Mouse (Mus musculus): ENCODE results near the gene Dock9. TPM values are rescaled to one million over a fixed set of nuclear protein-coding genes. Genes with fewer than 3 reads are reported as not detected.
"Not testable (repeated sequence)": the region's sequence is repeated elsewhere in the genome, so short reads cannot be mapped to it uniquely, and the experiment has no call there.

The Dock9 gene
- polyA plus RNA-seq, 1 experiment from 2014 or later: 5.5 TPM

- H3K27me3 ChIP-seq: peaks cover 6% of the 10 kb centered on the region; the same call in 1 of the 2 replicates
- ATAC-seq (ENCODE audit: insufficient number of reproducible peaks, insufficient read depth, low FRiP score, low TSS enrichment, low read depth): no peak
- 21% methylated on average over 8 of the region's 8 CpGs for WGBS
- no peaks in the 10 kb centered on the region for H3K4me1 ChIP-seq
- H3K36me3 ChIP-seq: no peaks in the 10 kb centered on the region
- peak overlapping the region; percentile 16; the same call in 1 of the 2 replicates for H3K4me2 ChIP-seq
- no peaks in the 10 kb centered on the region for H3K9me3 ChIP-seq
- no peak overlapping the region for H3K9ac ChIP-seq
- no peak overlapping the region for H3K27ac ChIP-seq
- no peak overlapping the region for H3K4me3 ChIP-seq
Measured at GRCm38 (mm10) chr14:121732196-121732595, 65.4 kb downstream of the Dock9 start.

GRCm38 (mm10) chr14:121731688-121732168 is 65.9 kb downstream of the Dock9 start:
- Histone ChIP-seq H3K4me3 (no peak overlapping the region), H3K9me3 (no peaks in the 10 kb centered on the region), H3K36me3 (no peaks in the 10 kb centered on the region), H3K27me3 (peaks cover 6% of the 10 kb centered on the region; the same call in 1 of the 2 replicates), H3K4me1 (no peaks in the 10 kb centered on the region), H3K27ac (no peak overlapping the region), H3K4me2 (peak overlapping the region; percentile 16; the same call in 1 of the 2 replicates), H3K9ac (no peak overlapping the region)
- ATAC-seq (ENCODE audit: insufficient number of reproducible peaks, insufficient read depth, low FRiP score, low TSS enrichment, low read depth): peak; percentile 62; the same call in 1 of the 2 replicates
- whole genome bisulfite sequencing: 16% methylated on average over 6 of the region's 6 CpGs

- H3K36me3 ChIP-seq: no peaks in the 10 kb centered on the region
- no peak overlapping the region for H3K27ac ChIP-seq
- H3K4me2 ChIP-seq: no peak overlapping the region
- H3K4me3 ChIP-seq: no peak overlapping the region
- no peaks in the 10 kb centered on the region for H3K9me3 ChIP-seq
- no peak for ATAC-seq (ENCODE audit: insufficient number of reproducible peaks, insufficient read depth, low FRiP score, low TSS enrichment, low read depth)
- H3K9ac ChIP-seq: no peak overlapping the region
- H3K27me3 ChIP-seq: no peaks in the 10 kb centered on the region
- no peaks in the 10 kb centered on the region for H3K4me1 ChIP-seq
- WGBS: 84% methylated on average over 3 of the region's 3 CpGs
Measured at GRCm38 (mm10) chr14:121730966-121731365, 66.7 kb downstream of the Dock9 start.

GRCm38 (mm10) chr14:121727996-121728395 is 69.6 kb downstream of the Dock9 start:
- H3K27me3 ChIP-seq: no peaks in the 10 kb centered on the region
- H3K9me3 ChIP-seq: no peaks in the 10 kb centered on the region
- 41% methylated on average over 8 of the region's 8 CpGs for WGBS
- H3K4me1 ChIP-seq: no peaks in the 10 kb centered on the region
- no peak overlapping the region for H3K27ac ChIP-seq
- no peak for ATAC-seq (ENCODE audit: insufficient number of reproducible peaks, insufficient read depth, low FRiP score, low TSS enrichment, low read depth)
- H3K9ac ChIP-seq: no peak overlapping the region
- no peak overlapping the region for H3K4me3 ChIP-seq
- no peak overlapping the region for H3K4me2 ChIP-seq
- H3K36me3 ChIP-seq: no peaks in the 10 kb centered on the region

GRCm38 (mm10) chr14:121724501-121724900 is 73.1 kb downstream of the Dock9 start:
- WGBS: 85% methylated on average over 8 of the region's 8 CpGs
- ATAC-seq (ENCODE audit: insufficient number of reproducible peaks, insufficient read depth, low FRiP score, low TSS enrichment, low read depth): no peak

GRCm38 (mm10) chr14:121722774-121723173 is 74.9 kb downstream of the Dock9 start:
- Histone ChIP-seq H3K27ac (no peak overlapping the region), H3K4me1 (0 out of 2 replicates have a peak, but pooled peaks cover 5% of the 10 kb centered on the region), H3K9me3 (no peaks in the 10 kb centered on the region), H3K27me3 (no peaks in the 10 kb centered on the region), H3K9ac (no peak overlapping the region), H3K4me2 (no peak overlapping the region), H3K4me3 (no peak overlapping the region), H3K36me3 (no peaks in the 10 kb centered on the region)
- 16% methylated on average over 8 of the region's 8 CpGs for WGBS
- ATAC-seq (ENCODE audit: insufficient number of reproducible peaks, insufficient read depth, low FRiP score, low TSS enrichment, low read depth): no peak

More at GRCm38 (mm10) chr14:121724501-121724900, 73.1 kb downstream of the Dock9 start:
- Histone ChIP-seq H3K4me1 (0 out of 2 replicates have a peak, but pooled peaks cover 5% of the 10 kb centered on the region), H3K27me3 (no peaks in the 10 kb centered on the region), H3K4me2 (no peak overlapping the region), H3K9ac (no peak overlapping the region), H3K27ac (no peak overlapping the region), H3K4me3 (no peak overlapping the region), H3K9me3 (no peaks in the 10 kb centered on the region), H3K36me3 (no peaks in the 10 kb centered on the region)

GRCm38 (mm10) chr14:121721431-121721830 is 76.2 kb downstream of the Dock9 start:
- no peak for ATAC-seq (ENCODE audit: insufficient number of reproducible peaks, insufficient read depth, low FRiP score, low TSS enrichment, low read depth)
- 73% methylated on average over 5 of the region's 5 CpGs for WGBS
- no peaks in the 10 kb centered on the region for H3K36me3 ChIP-seq
- H3K4me1 ChIP-seq: 0 out of 2 replicates have a peak, but pooled peaks cover 5% of the 10 kb centered on the region
- H3K27ac ChIP-seq: no peak overlapping the region
- H3K4me3 ChIP-seq: no peak overlapping the region
- no peaks in the 10 kb centered on the region for H3K27me3 ChIP-seq
- H3K4me2 ChIP-seq: no peak overlapping the region
- no peak overlapping the region for H3K9ac ChIP-seq
- H3K9me3 ChIP-seq: no peaks in the 10 kb centered on the region

GRCm38 (mm10) chr14:121719638-121720601 is 77.7 kb downstream of the Dock9 start:
- H3K27me3 ChIP-seq: no peaks in the 10 kb centered on the region
- no peak overlapping the region for H3K4me2 ChIP-seq
- ATAC-seq (ENCODE audit: insufficient number of reproducible peaks, insufficient read depth, low FRiP score, low TSS enrichment, low read depth): no peak
- 0 out of 2 replicates have a peak, but pooled peaks cover 5% of the 10 kb centered on the region for H3K4me1 ChIP-seq
- no peaks in the 10 kb centered on the region for H3K36me3 ChIP-seq
- no peak overlapping the region for H3K9ac ChIP-seq
- WGBS: 62% methylated on average over 9 of the region's 9 CpGs
- H3K27ac ChIP-seq: no peak overlapping the region
- H3K4me3 ChIP-seq: no peak overlapping the region
- H3K9me3 ChIP-seq: no peaks in the 10 kb centered on the region

- H3K9me3 ChIP-seq; H3K4me2 ChIP-seq; H3K4me3 ChIP-seq; H3K27me3 ChIP-seq; ATAC-seq (ENCODE audit: insufficient number of reproducible peaks, insufficient read depth, low FRiP score, low TSS enrichment, low read depth); H3K36me3 ChIP-seq; H3K27ac ChIP-seq; H3K9ac ChIP-seq: not testable (repeated sequence)
- peaks cover 35% of the 10 kb centered on the region for H3K4me1 ChIP-seq
- WGBS: 88% methylated on average over 3 of the region's 3 CpGs
Measured at GRCm38 (mm10) chr14:121714799-121715198, 82.8 kb downstream of the Dock9 start.

GRCm38 (mm10) chr14:121714268-121714667 is 83.4 kb downstream of the Dock9 start:
- no peaks in the 10 kb centered on the region for H3K9me3 ChIP-seq
- H3K4me1 ChIP-seq: peaks cover 38% of the 10 kb centered on the region
- ATAC-seq (ENCODE audit: insufficient number of reproducible peaks, insufficient read depth, low FRiP score, low TSS enrichment, low read depth): no peak
- H3K27ac ChIP-seq: no peak overlapping the region
- no peak overlapping the region for H3K9ac ChIP-seq
- no peaks in the 10 kb centered on the region for H3K36me3 ChIP-seq
- H3K4me3 ChIP-seq: no peak overlapping the region
- WGBS: 70% methylated on average over 2 of the region's 2 CpGs
- H3K27me3 ChIP-seq: no peaks in the 10 kb centered on the region
- H3K4me2 ChIP-seq: no peak overlapping the region

GRCm38 (mm10) chr14:121713830-121714197 is 83.8 kb downstream of the Dock9 start:
- no peaks in the 10 kb centered on the region for H3K27me3 ChIP-seq
- no peaks in the 10 kb centered on the region for H3K9me3 ChIP-seq
- H3K9ac ChIP-seq: no peak overlapping the region
- 41% methylated on average over 4 of the region's 4 CpGs for WGBS
- H3K4me2 ChIP-seq: no peak overlapping the region
- H3K36me3 ChIP-seq: no peaks in the 10 kb centered on the region
- ATAC-seq (ENCODE audit: insufficient number of reproducible peaks, insufficient read depth, low FRiP score, low TSS enrichment, low read depth): 0 out of 2 replicates have a peak, but pooled peaks have one; percentile 5
- H3K27ac ChIP-seq: peak overlapping the region; percentile 48; the same call in 1 of the 2 replicates
- H3K4me1 ChIP-seq: peaks cover 38% of the 10 kb centered on the region
- H3K4me3 ChIP-seq: no peak overlapping the region
